Mouse (Mus musculus) forebrain, embryonic 11.5 days (tissue): ENCODE results near the gene Noxred1. TPM values are rescaled to one million over a fixed set of nuclear protein-coding genes. Genes with fewer than 3 reads are reported as not detected.
A peak's percentile ranks its signal among the peaks of the same experiment; 100 is the strongest.

ENCODE experiments used
- ATAC-seq: fragments of 200-750 bp; cut with Nextera tagmentation; replicated peaks from 2 replicates; pipeline ENCODE4 v1.8.0; 2017; ENCODE audit warnings: moderate TSS enrichment; ENCODE audit not compliant: low FRiP score
- DNase-seq: peaks from one replicate; pipeline ENCODE4 v3.0.0-alpha.2; 2017; ENCODE audit warnings: low spot score
- H3K27ac ChIP-seq: fragments of 300-500 bp; sonication (generic); 2 replicates; pipeline ENCODE4 v1.5.1; 2014; ENCODE audit warnings: low read depth, low read length
- H3K27me3 ChIP-seq: fragments of 300-500 bp; sonication (generic); 2 replicates; pipeline ENCODE4 v1.6.1; 2014; ENCODE audit warnings: mild to moderate bottlenecking, low read length, mixed read lengths; ENCODE audit not compliant: control insufficient read depth, insufficient read depth
- H3K36me3 ChIP-seq: fragments of 300-500 bp; sonication (generic); 2 replicates; pipeline ENCODE4 v1.6.1; 2014; ENCODE audit warnings: mild to moderate bottlenecking, low read length, moderate library complexity, mixed read lengths; ENCODE audit not compliant: control insufficient read depth, insufficient read depth
- H3K4me1 ChIP-seq: fragments of 300-500 bp; sonication (generic); replicated peaks from 2 replicates; pipeline ENCODE4 v1.6.1; 2014; ENCODE audit warnings: low read length, mixed read lengths; ENCODE audit not compliant: control insufficient read depth, insufficient read depth
- H3K4me2 ChIP-seq: fragments of 300-500 bp; sonication (generic); 2 replicates; pipeline ENCODE4 v1.6.1; 2014; ENCODE audit warnings: low read depth, mild to moderate bottlenecking, low read length, moderate library complexity, mixed read lengths; ENCODE audit not compliant: severe bottlenecking
- H3K4me3 ChIP-seq: fragments of 300-500 bp; sonication (generic); 2 replicates; pipeline ENCODE4 v1.5.1; 2014; ENCODE audit warnings: low read depth, low read length
- H3K9ac ChIP-seq: fragments of 300-500 bp; sonication (generic); 2 replicates; pipeline ENCODE4 v1.6.1; 2014; ENCODE audit warnings: low read length
- H3K9me3 ChIP-seq: fragments of 300-500 bp; sonication (generic); 2 replicates; pipeline ENCODE4 v1.6.1; 2016; ENCODE audit warnings: low read length, mixed read lengths; ENCODE audit not compliant: control insufficient read depth
- WGBS: fragments of 180-500 bp; shearing (Covaris S2); extraction: QIAGEN DNeasy Blood & Tissue Kit; methylation state at CpG from one replicate; pipeline ENCODE4 v1.1.7; 2014; 5-methylcytosine and 5-hydroxymethylcytosine counted together
- polyA plus RNA-seq: library from polyadenylated mRNA; unstranded; fragments of >200 nt; fragmentation: Nextera tagmentation; extraction: Ambion mirVana; gene quantifications from 2 replicates; pipeline ENCODE4 v1.2.1, GENCODE M21; 2014

Noxred1 gene
- 1.1 and 1.6 TPM in 2 replicates for polyA plus RNA-seq

DNA sequence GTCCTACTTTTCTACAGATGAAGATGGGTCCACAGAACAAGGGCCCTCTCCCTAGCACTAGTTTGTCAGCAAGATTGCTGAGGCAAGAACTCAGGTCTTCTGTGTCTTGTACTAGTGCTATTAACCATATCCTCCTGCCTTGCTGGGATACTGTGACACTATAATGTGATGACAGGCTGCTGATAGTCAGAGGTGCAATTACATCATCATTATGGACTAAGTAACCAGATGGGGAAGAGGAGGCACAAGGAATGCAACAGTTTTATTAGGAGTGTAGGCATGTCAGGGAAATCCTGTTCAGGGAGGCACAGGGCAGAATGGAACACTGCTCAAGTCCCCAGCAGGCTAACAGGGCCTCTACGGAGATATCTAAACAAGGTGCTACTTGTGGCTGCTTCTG, at the start of gene Noxred1:
TSS of gene Noxred1 (minus strand) at position 101 of the 400 bp plus-strand sequence.
- no peaks in the 10 kb centered on the region for H3K4me1 ChIP-seq
- H3K9me3 ChIP-seq = no peaks in the 10 kb centered on the region
- H3K27ac ChIP-seq = no peak within 1 kb of the TSS
- 97% methylated on average over 1 of the region's 1 CpGs for WGBS
- no peak for DNase-seq
- H3K4me2 ChIP-seq = no peak within 1 kb of the TSS
- no peak within 1 kb of the TSS for H3K9ac ChIP-seq
- H3K36me3 ChIP-seq = peaks cover 7% of the 10 kb centered on the region; the same call in 1 of the 2 replicates
- no peak within 1 kb of the TSS for H3K4me3 ChIP-seq
- no peaks in the 10 kb centered on the region for H3K27me3 ChIP-seq
- ATAC-seq = no peak

DNA sequence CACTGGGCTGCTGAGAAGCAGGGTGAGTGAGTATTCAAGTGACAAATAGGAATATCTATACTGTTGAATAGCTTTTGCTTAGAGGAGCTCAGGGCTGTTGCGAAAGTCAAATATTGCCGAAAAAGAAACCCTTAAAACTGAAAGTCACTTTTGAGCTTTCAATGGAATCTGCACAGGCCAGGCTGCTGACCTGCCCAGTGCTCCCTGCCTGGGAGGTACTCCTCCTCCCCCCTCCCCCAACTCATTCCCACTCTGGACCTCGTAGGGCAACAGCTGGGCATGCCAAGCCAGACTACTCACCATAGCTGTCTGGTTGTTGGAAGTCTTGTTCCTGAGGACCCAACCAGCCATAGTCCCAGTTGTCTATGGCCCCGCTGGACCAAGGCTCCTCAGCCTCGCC, 46.2 kb upstream of the Noxred1 start:
- WGBS = 89% methylated on average over 5 of the region's 5 CpGs
- H3K36me3 ChIP-seq = no peaks in the 10 kb centered on the region
- H3K4me2 ChIP-seq = no peak overlapping the region
- no peak for ATAC-seq
- no peak overlapping the region for H3K27ac ChIP-seq
- no peak overlapping the region for H3K9ac ChIP-seq
- no peaks in the 10 kb centered on the region for H3K4me1 ChIP-seq
- H3K9me3 ChIP-seq = no peaks in the 10 kb centered on the region
- no peaks in the 10 kb centered on the region for H3K27me3 ChIP-seq
- no peak overlapping the region for H3K4me3 ChIP-seq
- DNase-seq = no peak

DNA sequence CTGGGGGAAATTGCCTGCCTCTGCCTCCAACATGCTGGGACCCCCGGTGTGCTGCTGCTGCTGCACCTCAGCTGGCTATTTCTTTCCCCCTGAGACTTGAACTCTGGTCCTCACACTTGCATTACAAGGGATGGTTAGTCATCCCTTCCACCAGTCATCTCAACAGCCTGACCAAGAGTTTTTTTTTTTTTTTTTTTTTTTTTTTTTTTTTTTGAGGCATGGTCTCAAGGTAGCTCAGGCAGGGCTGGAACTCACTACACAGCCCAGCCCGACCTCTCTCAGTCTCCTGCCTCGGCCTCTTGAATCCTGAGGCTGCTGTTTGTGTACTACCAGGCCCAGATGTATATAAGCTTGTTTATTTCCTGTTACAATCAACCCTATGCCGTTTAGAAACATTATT, 45.7 kb upstream of the Noxred1 start:
- no peak overlapping the region for H3K27ac ChIP-seq

DNA sequence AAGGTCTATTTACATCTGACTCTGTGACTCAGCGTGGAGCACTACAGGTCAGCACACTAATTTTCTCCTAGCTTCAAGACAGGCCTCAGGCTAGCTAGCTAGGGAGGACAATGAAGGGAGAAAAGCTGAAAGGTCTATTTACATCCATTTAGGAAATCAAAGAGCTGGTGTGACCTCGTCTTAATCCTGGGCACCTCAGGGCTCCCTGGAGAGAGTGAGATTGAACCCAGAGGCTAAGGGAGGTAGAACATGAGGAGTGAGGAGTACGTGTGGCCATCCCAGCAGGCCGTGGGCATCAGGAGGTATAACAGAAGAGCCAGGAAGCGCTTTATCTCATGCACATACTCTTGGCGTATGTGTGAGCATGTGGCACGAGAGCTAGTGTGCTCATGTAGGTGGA, 45.2 kb upstream of the Noxred1 start:
- ATAC-seq (no peak), DNase-seq (no peak)
- H3K9me3 ChIP-seq = no peaks in the 10 kb centered on the region
- H3K27me3 ChIP-seq = no peaks in the 10 kb centered on the region
- H3K27ac ChIP-seq = no peak overlapping the region
- H3K9ac ChIP-seq = no peak overlapping the region
- 49% methylated on average over 7 of the region's 7 CpGs for WGBS
- no peaks in the 10 kb centered on the region for H3K36me3 ChIP-seq
- H3K4me2 ChIP-seq = no peak overlapping the region
- H3K4me1 ChIP-seq = no peaks in the 10 kb centered on the region; the same call in 1 of the 2 replicates
- no peak overlapping the region for H3K4me3 ChIP-seq

More for the DNA sequence above, 45.7 kb upstream of the Noxred1 start:
- Histone ChIP-seq H3K4me1 (no peaks in the 10 kb centered on the region), H3K36me3 (no peaks in the 10 kb centered on the region), H3K9me3 (no peaks in the 10 kb centered on the region), H3K27me3 (no peaks in the 10 kb centered on the region), H3K4me2 (no peak overlapping the region), H3K4me3 (no peak overlapping the region), H3K9ac (no peak overlapping the region)
- ATAC-seq (no peak), DNase-seq (no peak)
- WGBS = 85% methylated on average over 4 of the region's 4 CpGs

DNA sequence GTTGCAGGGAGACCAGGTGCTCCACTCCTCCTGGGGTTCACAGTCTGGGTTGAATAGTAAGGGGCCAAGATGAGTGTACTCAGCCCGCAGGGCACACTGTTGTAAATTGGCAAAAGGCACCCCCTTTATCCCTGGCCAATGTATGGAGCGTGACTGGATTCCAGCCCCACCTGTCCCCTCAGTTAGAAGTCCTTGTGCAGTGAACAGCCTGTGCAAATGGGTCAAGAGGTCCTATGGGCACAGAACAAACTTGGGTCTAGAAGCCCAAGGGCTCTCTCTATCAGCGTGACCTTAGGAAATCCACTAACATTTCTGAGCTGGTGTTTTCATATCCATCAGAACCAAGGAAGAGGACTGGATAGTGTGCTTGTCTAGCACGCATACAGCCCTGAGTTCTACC, 44.2 kb upstream of the Noxred1 start:
- Histone ChIP-seq H3K4me3 (no peak overlapping the region), H3K9me3 (no peaks in the 10 kb centered on the region), H3K9ac (no peak overlapping the region), H3K4me2 (no peak overlapping the region), H3K36me3 (no peaks in the 10 kb centered on the region), H3K4me1 (peaks cover 6% of the 10 kb centered on the region; the same call in 1 of the 2 replicates), H3K27me3 (no peaks in the 10 kb centered on the region), H3K27ac (no peak overlapping the region)
- 92% methylated on average over 4 of the region's 4 CpGs for WGBS
- no peak for ATAC-seq
- DNase-seq = no peak

DNA sequence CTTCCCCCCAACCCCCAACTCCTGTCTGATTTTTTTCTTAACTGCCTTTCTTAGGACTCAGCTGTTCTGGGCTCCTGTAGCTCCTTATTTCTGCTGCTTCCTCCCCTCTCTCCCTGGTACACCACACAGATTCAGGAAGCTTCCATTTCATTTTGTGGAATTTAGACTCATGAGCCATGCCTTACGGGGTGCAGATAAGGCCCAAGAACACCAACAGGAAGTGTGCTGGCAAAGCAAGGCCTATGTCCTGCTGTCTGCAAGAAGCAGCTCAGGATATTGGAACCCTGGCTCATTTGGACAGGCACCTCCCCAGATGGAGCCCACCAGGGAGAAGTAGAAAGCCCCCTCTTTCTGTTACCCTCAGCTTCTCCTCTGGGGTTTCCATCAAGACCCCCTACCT, 43.2 kb upstream of the Noxred1 start:
- H3K36me3 ChIP-seq = no peaks in the 10 kb centered on the region
- H3K9me3 ChIP-seq = no peaks in the 10 kb centered on the region
- no peak overlapping the region for H3K4me2 ChIP-seq
- H3K4me1 ChIP-seq = peaks cover 6% of the 10 kb centered on the region; the same call in 1 of the 2 replicates
- ATAC-seq = no peak
- H3K4me3 ChIP-seq = no peak overlapping the region
- H3K27ac ChIP-seq = no peak overlapping the region
- 88% methylated on average over 1 of the region's 1 CpGs for WGBS
- no peak for DNase-seq
- H3K27me3 ChIP-seq = no peaks in the 10 kb centered on the region
- H3K9ac ChIP-seq = no peak overlapping the region

DNA sequence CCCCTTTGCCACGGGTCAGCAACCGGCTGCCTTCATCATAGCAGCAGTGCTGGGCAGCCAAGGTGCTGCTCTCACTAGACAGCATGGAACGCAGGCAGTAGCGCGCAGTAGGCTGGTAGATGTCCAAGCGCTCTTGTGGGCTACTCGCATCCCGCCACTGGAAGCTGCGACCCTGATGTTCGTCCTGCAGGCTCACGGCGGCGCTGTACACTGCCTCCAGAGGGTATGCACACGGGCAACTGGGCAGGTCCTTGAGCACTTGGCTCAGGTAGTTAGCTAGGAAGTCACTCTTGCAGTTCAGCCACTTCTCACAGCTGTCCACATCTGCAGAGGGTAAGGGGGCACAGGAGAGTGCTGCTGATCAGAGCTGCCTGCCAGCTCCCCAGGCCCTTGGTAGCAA, 41.3 kb upstream of the Noxred1 start:
- Histone ChIP-seq H3K27ac (no peak overlapping the region), H3K4me1 (peaks cover 6% of the 10 kb centered on the region; the same call in 1 of the 2 replicates), H3K27me3 (no peaks in the 10 kb centered on the region), H3K4me3 (no peak overlapping the region), H3K36me3 (no peaks in the 10 kb centered on the region; the same call in 1 of the 2 replicates), H3K9ac (no peak overlapping the region), H3K4me2 (no peak overlapping the region), H3K9me3 (no peaks in the 10 kb centered on the region)
- DNase-seq (no peak), ATAC-seq (no peak)
- 30% methylated on average over 14 of the region's 14 CpGs for WGBS

DNA sequence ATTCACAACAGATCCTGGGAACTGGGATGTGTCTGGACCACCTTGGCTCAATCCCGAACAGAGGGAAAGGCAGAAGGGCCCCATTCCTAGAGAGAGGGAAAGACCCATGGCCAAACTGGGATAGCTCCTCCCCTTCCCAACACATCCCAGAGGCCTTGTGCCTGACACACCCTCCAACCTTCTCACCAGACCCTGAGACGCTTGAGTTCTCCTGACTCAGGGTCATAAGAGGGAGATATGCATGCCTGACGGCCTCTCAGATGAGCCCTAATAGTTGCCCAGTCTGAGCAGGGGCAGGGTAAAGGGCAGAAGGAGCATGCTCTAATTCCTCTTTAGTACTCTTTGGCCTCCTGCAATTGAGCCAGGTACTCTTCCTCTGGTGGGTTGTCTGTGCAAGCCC, 40.8 kb upstream of the Noxred1 start:
- WGBS = 63% methylated on average over 3 of the region's 3 CpGs
- DNase-seq = no peak
- H3K4me1 ChIP-seq = peaks cover 6% of the 10 kb centered on the region; the same call in 1 of the 2 replicates
- no peaks in the 10 kb centered on the region for H3K9me3 ChIP-seq
- no peak overlapping the region for H3K4me2 ChIP-seq
- no peaks in the 10 kb centered on the region; the same call in 1 of the 2 replicates for H3K36me3 ChIP-seq
- no peak overlapping the region for H3K27ac ChIP-seq
- H3K9ac ChIP-seq = no peak overlapping the region
- H3K4me3 ChIP-seq = no peak overlapping the region
- no peak for ATAC-seq
- no peaks in the 10 kb centered on the region for H3K27me3 ChIP-seq

DNA sequence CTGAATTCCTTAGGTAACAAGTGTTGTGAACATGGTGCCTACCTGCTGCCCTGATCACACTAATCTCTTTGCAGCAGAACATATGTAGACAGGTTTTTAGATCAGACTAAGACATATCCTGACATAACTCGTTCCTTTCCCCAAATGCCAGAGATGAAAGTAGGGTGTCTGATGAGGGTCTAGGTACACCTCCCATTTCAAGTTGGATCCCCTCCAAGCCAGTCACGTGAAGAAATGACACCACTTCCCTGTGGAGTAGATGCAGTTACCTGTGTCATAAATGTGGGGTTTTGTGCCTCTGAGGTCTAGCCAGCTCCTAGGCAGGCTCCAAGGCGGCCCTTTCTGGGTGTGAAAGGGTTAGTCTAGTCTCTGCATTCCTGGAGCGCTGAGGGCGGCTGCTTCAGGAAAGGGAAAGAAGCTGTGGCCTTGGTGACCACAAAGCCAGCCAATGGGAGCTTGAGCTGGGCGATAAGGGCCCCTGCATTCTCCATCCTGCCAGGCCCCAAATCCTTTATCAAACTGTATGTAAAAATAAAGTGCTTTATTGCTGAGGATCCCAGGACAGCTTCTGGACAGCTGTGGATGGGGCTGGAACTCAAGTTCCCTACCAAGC, 39.7 kb upstream of the Noxred1 start:
- 0 out of 2 replicates have a peak overlapping the region, but pooled peaks have one; percentile 11 for H3K4me2 ChIP-seq
- H3K27ac ChIP-seq = no peak overlapping the region
- ATAC-seq (no peak; the same call in 1 of the 2 replicates), DNase-seq (no peak)
- no peak overlapping the region for H3K9ac ChIP-seq
- peaks cover 6% of the 10 kb centered on the region; the same call in 1 of the 2 replicates for H3K4me1 ChIP-seq
- no peaks in the 10 kb centered on the region for H3K27me3 ChIP-seq
- H3K9me3 ChIP-seq = no peaks in the 10 kb centered on the region
- H3K36me3 ChIP-seq = peaks cover 3% of the 10 kb centered on the region; the same call in 1 of the 2 replicates
- H3K4me3 ChIP-seq = no peak overlapping the region
- 21% methylated on average over 6 of the region's 6 CpGs for WGBS
